Mouse (Mus musculus): ENCODE results near the gene Npc2.

Gene Npc2

GRCm38 (mm10) chr12:84728421-84728820, 44.5 kb downstream of the Npc2 start:
- DNase-seq (ENCODE audit: low read depth, low spot score), result no peak

- no peak for DNase-seq (ENCODE audit: low read depth, low spot score)
These were observed 45.5 kb downstream of the Npc2 start for GRCm38 (mm10) chr12:84727434-84727833.

- DNase-seq (ENCODE audit: low read depth, low spot score), result no peak
These were observed 46.0 kb downstream of the Npc2 start for GRCm38 (mm10) chr12:84726986-84727385.

- no peak for DNase-seq (ENCODE audit: low read depth, low spot score)
These were observed 46.6 kb downstream of the Npc2 start for GRCm38 (mm10) chr12:84726391-84726790.

GRCm38 (mm10) chr12:84718462-84719244, 54.3 kb downstream of the Npc2 start:
- no peak for DNase-seq (ENCODE audit: low read depth, low spot score)

GRCm38 (mm10) chr12:84714578-84714977, 58.4 kb downstream of the Npc2 start:
- DNase-seq (ENCODE audit: low read depth, low spot score), result no peak

GRCm38 (mm10) chr12:84709842-84710439, 63.0 kb downstream of the Npc2 start:
- DNase-seq (ENCODE audit: low read depth, low spot score), result no peak

- DNase-seq (ENCODE audit: low read depth, low spot score), result no peak
These were observed 65.1 kb downstream of the Npc2 start for GRCm38 (mm10) chr12:84707804-84708203.

- DNase-seq (ENCODE audit: low read depth, low spot score), result no peak
These were observed 66.1 kb downstream of the Npc2 start for GRCm38 (mm10) chr12:84706886-84707285.
